Mouse (Mus musculus) MEL (cell line): ENCODE data around the gene Slc26a11. TPM values are rescaled to one million over a fixed set of nuclear protein-coding genes. Genes with fewer than 3 reads are reported as not detected.

Experiments used
- DNase-seq: peaks from one replicate; pipeline ENCODE4 v3.0.0; 2011; ENCODE audit warnings: low read depth, low spot score
- H3K27ac ChIP-seq: 2 replicates; pipeline ENCODE4 v1.5.1; 2012; ENCODE audit warnings: low read depth, mild to moderate bottlenecking, control low read depth, low read length, moderate library complexity; ENCODE audit not compliant: control insufficient read depth
- H3K27me3 ChIP-seq, 2 experiments: fragments of 150-350 bp in 1 of 2; sonication (generic) in 1 of 2; 2 replicates each; pipeline ENCODE4 v1.6.1; 2012; ENCODE audit warnings: low read length in 2 of 2, mild to moderate bottlenecking in 2 of 2, improper control_type of control experiment in 1 of 2, moderate library complexity in 1 of 2; ENCODE audit not compliant: insufficient read depth in 2 of 2, control insufficient read depth in 1 of 2
- H3K36me3 ChIP-seq, 2 experiments: 2 replicates each; pipeline ENCODE4 v1.6.1; 2012 to 2014; ENCODE audit warnings: low read length in 2 of 2, improper control_type of control experiment in 1 of 2, inconsistent platforms in 1 of 2, mild to moderate bottlenecking in 1 of 2; ENCODE audit not compliant: insufficient read depth in 2 of 2, control insufficient read depth in 1 of 2
- H3K4me1 ChIP-seq, 2 experiments: fragments of 150-350 bp in 1 of 2; sonication (generic) in 1 of 2; 2 replicates each; pipeline ENCODE4 v1.6.1; 2012; ENCODE audit warnings: low read length in 2 of 2, improper control_type of control experiment in 1 of 2, mild to moderate bottlenecking in 1 of 2; ENCODE audit not compliant: insufficient read depth in 2 of 2, control insufficient read depth in 1 of 2
- H3K4me3 ChIP-seq, 2 experiments: fragments of 150-350 bp in 1 of 2; sonication (generic) in 1 of 2; 2 replicates each; pipeline ENCODE4 v1.5.1; 2012; ENCODE audit warnings: low read depth in 2 of 2, low read length in 2 of 2, mild to moderate bottlenecking in 2 of 2, moderate library complexity in 2 of 2, control low read depth in 1 of 2, improper control_type of control experiment in 1 of 2; ENCODE audit not compliant: control insufficient read depth in 1 of 2, insufficient read depth in 1 of 2
- H3K79me2 ChIP-seq: 2 replicates; pipeline ENCODE4 v1.6.1; 2012; ENCODE audit warnings: mild to moderate bottlenecking, low read length, moderate library complexity; ENCODE audit not compliant: control insufficient read depth, poor library complexity, insufficient read depth
- H3K9ac ChIP-seq: 2 replicates; pipeline ENCODE4 v1.6.1; 2012; ENCODE audit warnings: low read depth, mild to moderate bottlenecking, control low read depth, low read length, moderate library complexity; ENCODE audit not compliant: control insufficient read depth, poor library complexity, severe bottlenecking
- H3K9me3 ChIP-seq: fragments of 150-350 bp; sonication (generic); replicated peaks from 2 replicates; pipeline ENCODE4 v1.6.1; 2012; ENCODE audit warnings: mild to moderate bottlenecking, low read length, improper control_type of control experiment, moderate library complexity; ENCODE audit not compliant: insufficient read depth
- BHLHE40 ChIP-seq: IDR thresholded peaks from 2 replicates; pipeline ENCODE4 v1.6.1; 2012; ENCODE audit warnings: low read depth, mild to moderate bottlenecking, inconsistent platforms, low read length, improper control_type of control experiment, borderline replicate concordance
- CHD1 ChIP-seq: IDR thresholded peaks from 2 replicates; pipeline ENCODE4 v1.6.1; 2012; ENCODE audit warnings: low read depth, mild to moderate bottlenecking, inconsistent platforms, low read length, improper control_type of control experiment
- CHD2 ChIP-seq: IDR thresholded peaks from 2 replicates; pipeline ENCODE4 v1.6.1; 2011; ENCODE audit warnings: low read length, improper control_type of control experiment
- CTCF ChIP-seq, 3 experiments: IDR thresholded peaks in 2 of 3; conservative IDR thresholded peaks in 1 of 3; 2 replicates each; pipeline ENCODE4 v1.5.1; 2011 to 2012; ENCODE audit warnings: low read length in 3 of 3, low read depth in 2 of 3, mild to moderate bottlenecking in 2 of 3, improper control_type of control experiment in 1 of 3, inconsistent platforms in 1 of 3, mixed read lengths in 1 of 3, moderate library complexity in 1 of 3; ENCODE audit not compliant: control insufficient read depth in 1 of 3, insufficient read depth in 1 of 3, poor library complexity in 1 of 3, severe bottlenecking in 1 of 3
- E2F4 ChIP-seq: IDR thresholded peaks from 2 replicates; pipeline ENCODE4 v1.6.1; 2011; ENCODE audit warnings: low read depth, low read length, improper control_type of control experiment, borderline replicate concordance
- ELF1 ChIP-seq: IDR thresholded peaks from 2 replicates; pipeline ENCODE4 v1.6.1; 2014; ENCODE audit warnings: low read depth, mild to moderate bottlenecking, inconsistent platforms, low read length, improper control_type of control experiment, moderate library complexity
- EP300 ChIP-seq, 2 experiments: IDR thresholded peaks; 2 replicates each; pipeline ENCODE4 v1.6.1; 2011; ENCODE audit warnings: improper control_type of control experiment in 2 of 2, low read length in 2 of 2, low read depth in 1 of 2, mild to moderate bottlenecking in 1 of 2
- ETS1 ChIP-seq: IDR thresholded peaks from 2 replicates; pipeline ENCODE4 v1.6.1; 2012; ENCODE audit warnings: low read depth, mild to moderate bottlenecking, inconsistent platforms, low read length, improper control_type of control experiment, moderate library complexity
- GABPA ChIP-seq: IDR thresholded peaks from 2 replicates; pipeline ENCODE4 v1.6.1; 2012; ENCODE audit warnings: low read depth, mild to moderate bottlenecking, inconsistent platforms, low read length, improper control_type of control experiment, moderate library complexity
- GATA1 ChIP-seq: IDR thresholded peaks from 2 replicates; pipeline ENCODE4 v1.6.1; 2011; ENCODE audit warnings: low read depth, low read length, improper control_type of control experiment
- HCFC1 ChIP-seq: IDR thresholded peaks from 2 replicates; pipeline ENCODE4 v1.6.1; 2012; ENCODE audit warnings: low read depth, mild to moderate bottlenecking, inconsistent platforms, low read length, improper control_type of control experiment, moderate library complexity
- JUND ChIP-seq: IDR thresholded peaks from 2 replicates; pipeline ENCODE4 v1.6.1; 2011; ENCODE audit warnings: low read depth, mild to moderate bottlenecking, improper control_type of control experiment, low read length
- KAT2A ChIP-seq: conservative IDR thresholded peaks from 2 replicates; pipeline ENCODE4 v1.6.1; 2012; ENCODE audit warnings: low read depth, low read length, improper control_type of control experiment, inconsistent platforms
- MAFK ChIP-seq: IDR thresholded peaks from 2 replicates; pipeline ENCODE4 v1.6.1; 2011; ENCODE audit warnings: low read depth, mild to moderate bottlenecking, low read length, improper control_type of control experiment, borderline replicate concordance
- MAX ChIP-seq: IDR thresholded peaks from 2 replicates; pipeline ENCODE4 v1.6.1; 2011; ENCODE audit warnings: low read length, improper control_type of control experiment
- MAZ ChIP-seq: IDR thresholded peaks from 2 replicates; pipeline ENCODE4 v1.6.1; 2012; ENCODE audit warnings: low read depth, mild to moderate bottlenecking, inconsistent platforms, low read length, improper control_type of control experiment
- MEF2A ChIP-seq: IDR thresholded peaks from 2 replicates; pipeline ENCODE4 v1.6.1; 2014; ENCODE audit warnings: low read depth, mild to moderate bottlenecking, inconsistent platforms, low read length, improper control_type of control experiment; ENCODE audit not compliant: poor library complexity, insufficient replicate concordance, severe bottlenecking; ENCODE audit errors: extremely low read depth
- MXI1 ChIP-seq: IDR thresholded peaks from 2 replicates; pipeline ENCODE4 v1.6.1; 2011; ENCODE audit warnings: mild to moderate bottlenecking, low read depth, low read length, improper control_type of control experiment
- MYB ChIP-seq: IDR thresholded peaks from 2 replicates; pipeline ENCODE4 v1.6.1; 2011; ENCODE audit warnings: mild to moderate bottlenecking, low read depth, low read length, improper control_type of control experiment
- MYC ChIP-seq: IDR thresholded peaks from 2 replicates; pipeline ENCODE4 v1.6.1; 2011; ENCODE audit warnings: low read depth, mild to moderate bottlenecking, low read length, improper control_type of control experiment, moderate library complexity
- NELFE ChIP-seq: IDR thresholded peaks from 2 replicates; pipeline ENCODE4 v1.6.1; 2011; ENCODE audit warnings: low read depth, low read length, improper control_type of control experiment
- NRF1 ChIP-seq: IDR thresholded peaks from 2 replicates; pipeline ENCODE4 v1.6.1; 2014; ENCODE audit warnings: low read depth, mild to moderate bottlenecking, inconsistent platforms, low read length, improper control_type of control experiment, moderate library complexity; ENCODE audit not compliant: poor library complexity, insufficient read depth, severe bottlenecking
- POLR2A ChIP-seq, 2 experiments: IDR thresholded peaks; 2 replicates each; pipeline ENCODE4 v1.6.1; 2011 to 2012; ENCODE audit warnings: low read length in 2 of 2, mild to moderate bottlenecking in 2 of 2, control low read depth in 1 of 2, improper control_type of control experiment in 1 of 2, low read depth in 1 of 2, moderate library complexity in 1 of 2; ENCODE audit not compliant: control insufficient read depth in 1 of 2, insufficient read depth in 1 of 2, poor library complexity in 1 of 2
- POLR2AphosphoS2 ChIP-seq: IDR thresholded peaks from 2 replicates; pipeline ENCODE4 v1.6.1; 2011; ENCODE audit warnings: low read length, improper control_type of control experiment
- RAD21 ChIP-seq: IDR thresholded peaks from 2 replicates; pipeline ENCODE4 v1.6.1; 2011; ENCODE audit warnings: mild to moderate bottlenecking, low read depth, low read length, improper control_type of control experiment
- RCOR1 ChIP-seq: IDR thresholded peaks from 2 replicates; pipeline ENCODE4 v1.6.1; 2012; ENCODE audit warnings: low read depth, mild to moderate bottlenecking, inconsistent platforms, low read length, improper control_type of control experiment
- SIN3A ChIP-seq: IDR thresholded peaks from 2 replicates; pipeline ENCODE4 v1.6.1; 2012; ENCODE audit warnings: low read length, improper control_type of control experiment, inconsistent platforms
- SMC3 ChIP-seq: IDR thresholded peaks from 2 replicates; pipeline ENCODE4 v1.6.1; 2011; ENCODE audit warnings: low read depth, low read length, improper control_type of control experiment
- TAL1 ChIP-seq: IDR thresholded peaks from 2 replicates; pipeline ENCODE4 v1.6.1; 2012; ENCODE audit warnings: mild to moderate bottlenecking, inconsistent platforms, low read length, moderate library complexity, mixed read lengths
- TBP ChIP-seq: IDR thresholded peaks from 2 replicates; pipeline ENCODE4 v1.8.0; 2011; ENCODE audit warnings: low read depth, low read length, improper control_type of control experiment
- TCF12 ChIP-seq: IDR thresholded peaks from 2 replicates; pipeline ENCODE4 v1.6.1; 2014; ENCODE audit warnings: low read depth, mild to moderate bottlenecking, inconsistent platforms, low read length, improper control_type of control experiment, moderate library complexity
- UBTF ChIP-seq: IDR thresholded peaks from 2 replicates; pipeline ENCODE4 v1.6.1; 2012; ENCODE audit warnings: low read depth, mild to moderate bottlenecking, inconsistent platforms, low read length, improper control_type of control experiment, moderate library complexity, borderline replicate concordance; ENCODE audit not compliant: insufficient read depth
- USF1 ChIP-seq: IDR thresholded peaks from 2 replicates; pipeline ENCODE4 v1.6.1; 2014; ENCODE audit warnings: low read depth, mild to moderate bottlenecking, inconsistent platforms, low read length, improper control_type of control experiment, moderate library complexity
- USF2 ChIP-seq, 2 experiments: IDR thresholded peaks; 2 replicates each; pipeline ENCODE4 v1.6.1; 2011 to 2012; ENCODE audit warnings: improper control_type of control experiment in 2 of 2, low read length in 2 of 2, borderline replicate concordance in 1 of 2, inconsistent platforms in 1 of 2, low read depth in 1 of 2, mild to moderate bottlenecking in 1 of 2; ENCODE audit not compliant: insufficient read depth in 1 of 2
- ZC3H11A ChIP-seq: IDR thresholded peaks from 2 replicates; pipeline ENCODE4 v1.6.1; 2012; ENCODE audit warnings: low read depth, mild to moderate bottlenecking, inconsistent platforms, low read length, improper control_type of control experiment
- ZKSCAN1 ChIP-seq: IDR thresholded peaks from 2 replicates; pipeline ENCODE4 v1.6.1; 2012; ENCODE audit warnings: low read depth, mild to moderate bottlenecking, inconsistent platforms, low read length, improper control_type of control experiment, moderate library complexity
- ZNF384 ChIP-seq: IDR thresholded peaks from 2 replicates; pipeline ENCODE4 v1.6.1; 2012; ENCODE audit warnings: low read depth, mild to moderate bottlenecking, inconsistent platforms, low read length, improper control_type of control experiment
- polyA plus RNA-seq, 2 experiments: library from polyadenylated mRNA; stranded (reverse) in 1 of 2; unstranded in 1 of 2; fragments of >175 nt in 1 of 2; fragments of >200 nt in 1 of 2; gene quantifications; 2 replicates each; pipeline versions ENCODE4 v1.2.1 to v1.2.4; 2012; ENCODE audit warnings: low replicate concordance in 2 of 2, low read depth in 1 of 2; ENCODE audit not compliant: insufficient read length in 2 of 2, insufficient read depth in 1 of 2, missing spikeins in 1 of 2
- total RNA-seq: library from RNA; depleted of rRNA; stranded (reverse); fragments of 300-350 nt; gene quantifications from 2 replicates; pipeline ENCODE4 v1.2.3, GENCODE M21; 2012

The Slc26a11 gene
- total and polyA plus RNA-seq, 3 experiments: 0.04 TPM; not detected in 2

- Histone ChIP-seq H3K9me3 (no peaks in the 10 kb centered on the region), H3K4me1 (peaks cover 5 to 23% of the 10 kb centered on the region in 2 experiments), H3K27me3 (no peaks in the 10 kb centered on the region), H3K4me3 (peak overlapping the region; percentile 22 to 33; a peak in 3 of 4 replicates), H3K27ac (no peak overlapping the region), H3K79me2 (no peaks in the 10 kb centered on the region), H3K36me3 (peaks cover 0 to 16% of the 10 kb centered on the region in 2 experiments; a peak in 2 of 4 replicates), H3K9ac (peak overlapping the region; percentile 29; the same call in 1 of the 2 replicates)
- DNase-seq: peak; percentile 97
- TF ChIP-seq ELF1 (no peak), TAL1 (no peak), GABPA (no peak), ZNF384 (no peak), NRF1 (peak; percentile 57), ZKSCAN1 (no peak), USF2 (IDR thresholded peaks at IDR 0.05; ENCODE audit: borderline replicate concordance in 1 of 2, insufficient read depth in 1 of 2, low read depth in 1 of 2, low read length in 2 of 2) (no peak), CTCF (IDR thresholded peaks at IDR 0.05 in 2 of 3, conservative IDR thresholded peaks at IDR 0.05 in 1 of 3; ENCODE audit: control insufficient read depth in 1 of 3, insufficient read depth in 1 of 3, low read depth in 2 of 3, low read length in 3 of 3, poor library complexity in 1 of 3, severe bottlenecking in 1 of 3) (no peak), MAX (no peak), POLR2A (IDR thresholded peaks at IDR 0.05; ENCODE audit: control insufficient read depth in 1 of 2, insufficient read depth in 1 of 2, low read depth in 1 of 2, low read length in 2 of 2, poor library complexity in 1 of 2) (no peak; a peak in 1 of 4 replicates), RCOR1 (no peak), JUND (no peak), GATA1 (peak; percentile 60; the same call in 1 of the 2 replicates), ETS1 (no peak), HCFC1 (0 out of 2 replicates have a peak, but pooled peaks have one; percentile 53), BHLHE40 (no peak), MAZ (no peak; the same call in 1 of the 2 replicates), ZC3H11A (no peak), TCF12 (no peak), CHD2 (no peak), RAD21 (no peak), USF1 (no peak), MYC (no peak), MEF2A (no peak), NELFE (no peak), KAT2A (no peak), EP300 (IDR thresholded peaks at IDR 0.05; ENCODE audit: low read depth in 1 of 2, low read length in 2 of 2) (peak; percentile 19 to 34; a peak in 1 of 4 replicates), POLR2AphosphoS2 (no peak), TBP (no peak), MAFK (no peak), UBTF (no peak), SMC3 (no peak), CHD1 (no peak), MXI1 (0 out of 2 replicates have a peak, but pooled peaks have one; percentile 24), MYB (no peak), E2F4 (no peak), SIN3A (no peak)
Observed at GRCm38 (mm10) chr11:119428649-119429136, 73.3 kb downstream of the Slc26a11 start.
